Mouse (Mus musculus): Measurements from ENCODE around the gene Rtn4rl1. TPM values are rescaled to one million over a fixed set of nuclear protein-coding genes. Genes with fewer than 3 reads are reported as not detected.
"Not testable (repeated sequence)": the region's sequence is repeated elsewhere in the genome, so short reads cannot be mapped to it uniquely, and the experiment has no call there.

Rtn4rl1 gene
- polyA plus RNA-seq, 1 experiment from 2014 or later: 17.8 TPM

DNA sequence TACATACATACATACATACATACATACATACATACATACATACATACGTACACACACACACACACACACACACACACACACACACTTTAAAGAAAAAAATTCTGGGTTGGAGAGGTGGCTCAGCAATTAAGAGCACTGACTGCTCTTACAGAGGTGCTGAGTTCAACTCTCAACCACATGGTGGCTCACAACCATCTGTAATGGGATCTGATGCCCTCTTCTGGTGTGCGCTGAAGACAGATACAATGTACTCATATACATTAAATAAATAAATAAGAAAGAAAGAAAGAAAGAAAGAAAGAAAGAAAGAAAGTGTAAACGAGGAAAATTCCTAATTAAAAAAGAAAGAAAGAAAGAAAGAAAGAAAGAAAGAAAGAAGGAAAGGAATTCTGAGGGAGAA is 90.2 kb downstream of the Rtn4rl1 start:
- H3K4me1 ChIP-seq (ENCODE audit: control insufficient read depth, insufficient read depth, low read length): peaks cover 41% of the 10 kb centered on the region
- H3K9ac ChIP-seq (ENCODE audit: low read depth, low read length); ATAC-seq; H3K4me2 ChIP-seq (ENCODE audit: low read length); H3K9me3 ChIP-seq (replicated peaks; ENCODE audit: control insufficient read depth, low read length, poor library complexity, severe bottlenecking); H3K27me3 ChIP-seq (ENCODE audit: control insufficient read depth, insufficient read depth, low read depth, low read length); H3K36me3 ChIP-seq (ENCODE audit: control insufficient read depth, insufficient read depth, low read length); H3K4me3 ChIP-seq (ENCODE audit: low read depth, low read length); H3K27ac ChIP-seq (ENCODE audit: low read length): not testable (repeated sequence)
- WGBS: 63% methylated on average over 3 of the region's 3 CpGs

GRCm38 (mm10) chr11:75285893-75286467 is 92.4 kb downstream of the Rtn4rl1 start:
- Histone ChIP-seq H3K27me3 (ENCODE audit: control insufficient read depth, insufficient read depth, low read depth, low read length) (0 out of 2 replicates have a peak, but pooled peaks cover 2% of the 10 kb centered on the region), H3K4me3 (ENCODE audit: low read depth, low read length) (no peak overlapping the region), H3K9me3 (replicated peaks; ENCODE audit: control insufficient read depth, low read length, poor library complexity, severe bottlenecking) (no peaks in the 10 kb centered on the region), H3K9ac (ENCODE audit: low read depth, low read length) (no peak overlapping the region), H3K36me3 (ENCODE audit: control insufficient read depth, insufficient read depth, low read length) (no peaks in the 10 kb centered on the region), H3K4me1 (ENCODE audit: control insufficient read depth, insufficient read depth, low read length) (peaks cover 29% of the 10 kb centered on the region), H3K4me2 (ENCODE audit: low read length) (no peak overlapping the region), H3K27ac (ENCODE audit: low read length) (no peak overlapping the region)
- WGBS: 50% methylated on average over 4 of the region's 4 CpGs
- no peak for ATAC-seq

DNA sequence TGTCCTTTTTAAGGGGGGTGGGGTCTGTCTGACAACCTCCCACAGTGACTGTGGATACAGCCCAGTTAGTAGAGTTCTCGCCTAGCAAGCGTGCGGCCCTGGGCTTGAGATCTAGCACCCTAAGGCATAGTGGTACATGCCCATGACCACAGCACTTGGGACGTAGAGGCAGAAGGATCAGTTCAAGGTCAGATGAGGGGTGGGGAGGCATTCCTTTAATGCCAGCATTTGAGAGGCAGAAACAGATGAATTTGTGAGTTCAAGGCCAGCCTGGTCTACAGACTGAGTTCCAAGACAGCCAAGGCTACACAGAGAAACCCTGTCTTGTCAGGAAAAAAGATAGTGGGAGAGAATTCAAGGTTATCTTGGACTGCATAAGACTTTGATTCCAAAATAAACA is 93.3 kb downstream of the Rtn4rl1 start:
- no peak overlapping the region for H3K4me3 ChIP-seq (ENCODE audit: low read depth, low read length)
- no peak overlapping the region for H3K9ac ChIP-seq (ENCODE audit: low read depth, low read length)
- no peak overlapping the region for H3K4me2 ChIP-seq (ENCODE audit: low read length)
- H3K27me3 ChIP-seq (ENCODE audit: control insufficient read depth, insufficient read depth, low read depth, low read length): 0 out of 2 replicates have a peak, but pooled peaks cover 2% of the 10 kb centered on the region
- WGBS: 90% methylated on average over 4 of the region's 4 CpGs
- H3K36me3 ChIP-seq (ENCODE audit: control insufficient read depth, insufficient read depth, low read length): no peaks in the 10 kb centered on the region
- ATAC-seq: no peak
- no peak overlapping the region for H3K27ac ChIP-seq (ENCODE audit: low read length)
- peaks cover 29% of the 10 kb centered on the region for H3K4me1 ChIP-seq (ENCODE audit: control insufficient read depth, insufficient read depth, low read length)
- H3K9me3 ChIP-seq (replicated peaks; ENCODE audit: control insufficient read depth, low read length, poor library complexity, severe bottlenecking): no peaks in the 10 kb centered on the region

GRCm38 (mm10) chr11:75287940-75288339 is 94.4 kb downstream of the Rtn4rl1 start:
- H3K9me3 ChIP-seq (replicated peaks; ENCODE audit: control insufficient read depth, low read length, poor library complexity, severe bottlenecking): no peaks in the 10 kb centered on the region
- 72% methylated on average over 10 of the region's 10 CpGs for WGBS

GRCm38 (mm10) chr11:75288517-75288916 is 94.9 kb downstream of the Rtn4rl1 start:
- ATAC-seq: no peak
- no peaks in the 10 kb centered on the region for H3K27me3 ChIP-seq (ENCODE audit: control insufficient read depth, insufficient read depth, low read depth, low read length)
- no peak overlapping the region for H3K4me3 ChIP-seq (ENCODE audit: low read depth, low read length)
- H3K36me3 ChIP-seq (ENCODE audit: control insufficient read depth, insufficient read depth, low read length): no peaks in the 10 kb centered on the region
- no peak overlapping the region for H3K4me2 ChIP-seq (ENCODE audit: low read length)
- 89% methylated on average over 8 of the region's 8 CpGs for WGBS
- H3K9ac ChIP-seq (ENCODE audit: low read depth, low read length): no peak overlapping the region
- H3K27ac ChIP-seq (ENCODE audit: low read length): no peak overlapping the region
- H3K9me3 ChIP-seq (replicated peaks; ENCODE audit: control insufficient read depth, low read length, poor library complexity, severe bottlenecking): no peaks in the 10 kb centered on the region
- peaks cover 34% of the 10 kb centered on the region for H3K4me1 ChIP-seq (ENCODE audit: control insufficient read depth, insufficient read depth, low read length)

More at GRCm38 (mm10) chr11:75287940-75288339, 94.4 kb downstream of the Rtn4rl1 start:
- no peak overlapping the region for H3K9ac ChIP-seq (ENCODE audit: low read depth, low read length)
- no peak overlapping the region for H3K4me2 ChIP-seq (ENCODE audit: low read length)
- H3K4me1 ChIP-seq (ENCODE audit: control insufficient read depth, insufficient read depth, low read length): peaks cover 29% of the 10 kb centered on the region
- H3K4me3 ChIP-seq (ENCODE audit: low read depth, low read length): no peak overlapping the region
- H3K36me3 ChIP-seq (ENCODE audit: control insufficient read depth, insufficient read depth, low read length): no peaks in the 10 kb centered on the region
- no peak for ATAC-seq
- no peak overlapping the region for H3K27ac ChIP-seq (ENCODE audit: low read length)
- no peaks in the 10 kb centered on the region for H3K27me3 ChIP-seq (ENCODE audit: control insufficient read depth, insufficient read depth, low read depth, low read length)

- Histone ChIP-seq H3K27me3 (ENCODE audit: control insufficient read depth, insufficient read depth, low read depth, low read length) (no peaks in the 10 kb centered on the region), H3K9me3 (replicated peaks; ENCODE audit: control insufficient read depth, low read length, poor library complexity, severe bottlenecking) (no peaks in the 10 kb centered on the region), H3K4me2 (ENCODE audit: low read length) (no peak overlapping the region), H3K4me3 (ENCODE audit: low read depth, low read length) (no peak overlapping the region), H3K27ac (ENCODE audit: low read length) (no peak overlapping the region), H3K36me3 (ENCODE audit: control insufficient read depth, insufficient read depth, low read length) (no peaks in the 10 kb centered on the region), H3K9ac (ENCODE audit: low read depth, low read length) (no peak overlapping the region), H3K4me1 (ENCODE audit: control insufficient read depth, insufficient read depth, low read length) (peaks cover 40% of the 10 kb centered on the region)
- no peak for ATAC-seq
- WGBS: 57% methylated on average over 2 of the region's 2 CpGs
These were observed 95.5 kb downstream of the Rtn4rl1 start for GRCm38 (mm10) chr11:75289120-75289519.

DNA sequence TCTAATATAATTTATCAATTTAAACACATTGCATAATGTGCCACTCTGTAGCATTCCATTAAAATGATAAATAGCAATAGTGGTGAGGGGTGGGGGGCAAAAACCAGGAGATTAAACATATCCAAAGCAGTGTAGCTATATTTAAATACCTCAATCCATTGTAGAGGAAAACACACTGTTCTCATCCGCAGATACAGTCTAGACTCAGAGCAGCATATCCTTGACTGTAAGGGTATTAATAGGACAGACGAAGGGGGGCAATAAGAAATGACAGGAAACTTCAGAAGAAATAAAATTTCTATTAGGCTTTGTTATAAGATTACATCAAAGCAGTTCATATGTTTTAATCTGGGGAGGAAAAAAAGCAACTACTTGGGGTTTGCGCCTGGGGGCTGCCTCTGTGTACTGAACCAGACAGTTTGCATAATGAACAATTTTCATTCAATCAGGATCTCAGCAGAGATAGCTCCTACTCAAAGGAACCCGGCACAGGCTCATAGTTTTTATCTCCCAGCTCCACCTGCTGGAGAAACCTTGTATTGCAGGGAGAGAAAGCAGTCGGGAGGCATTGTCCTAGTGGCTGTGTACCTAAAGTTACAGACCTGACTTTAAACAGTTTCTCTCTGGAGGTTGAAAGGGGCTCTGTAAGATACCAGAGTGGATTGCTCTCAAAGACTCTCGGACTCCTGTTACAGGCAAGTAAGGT is 97.1 kb downstream of the Rtn4rl1 start:
- 10% methylated on average over 6 of the region's 6 CpGs for WGBS
- peak; percentile 72 for ATAC-seq
- peak overlapping the region; percentile 70 for H3K27ac ChIP-seq (ENCODE audit: low read length)

GRCm38 (mm10) chr11:75291389-75292215 is 98.0 kb downstream of the Rtn4rl1 start:
- peak; percentile 52 for ATAC-seq
- peak overlapping the region; percentile 34 for H3K4me2 ChIP-seq (ENCODE audit: low read length)
- peak overlapping the region; percentile 70 for H3K27ac ChIP-seq (ENCODE audit: low read length)
- H3K9ac ChIP-seq (ENCODE audit: low read depth, low read length): peak overlapping the region; percentile 33; the same call in 1 of the 2 replicates
- no peaks in the 10 kb centered on the region for H3K36me3 ChIP-seq (ENCODE audit: control insufficient read depth, insufficient read depth, low read length)
- peaks cover 47% of the 10 kb centered on the region for H3K4me1 ChIP-seq (ENCODE audit: control insufficient read depth, insufficient read depth, low read length)
- no peak overlapping the region for H3K4me3 ChIP-seq (ENCODE audit: low read depth, low read length)
- H3K9me3 ChIP-seq (replicated peaks; ENCODE audit: control insufficient read depth, low read length, poor library complexity, severe bottlenecking): no peaks in the 10 kb centered on the region
- H3K27me3 ChIP-seq (ENCODE audit: control insufficient read depth, insufficient read depth, low read depth, low read length): no peaks in the 10 kb centered on the region
- 9% methylated on average over 25 of the region's 25 CpGs for WGBS

More for the DNA sequence above, 97.1 kb downstream of the Rtn4rl1 start:
- Histone ChIP-seq H3K9ac (ENCODE audit: low read depth, low read length) (no peak overlapping the region), H3K4me3 (ENCODE audit: low read depth, low read length) (no peak overlapping the region), H3K27me3 (ENCODE audit: control insufficient read depth, insufficient read depth, low read depth, low read length) (no peaks in the 10 kb centered on the region), H3K36me3 (ENCODE audit: control insufficient read depth, insufficient read depth, low read length) (no peaks in the 10 kb centered on the region), H3K4me1 (ENCODE audit: control insufficient read depth, insufficient read depth, low read length) (peaks cover 47% of the 10 kb centered on the region), H3K4me2 (ENCODE audit: low read length) (peak overlapping the region; percentile 24), H3K9me3 (replicated peaks; ENCODE audit: control insufficient read depth, low read length, poor library complexity, severe bottlenecking) (no peaks in the 10 kb centered on the region)

All from midbrain, embryonic 16.5 days (tissue).